Mouse (Mus musculus): ENCODE results near the gene Gm29609. TPM values are rescaled to one million over a fixed set of nuclear protein-coding genes. Genes with fewer than 3 reads are reported as not detected.

Gm29609 gene
- polyA plus RNA-seq, 1 experiment from 2014 or later = 0.63 TPM

DNA sequence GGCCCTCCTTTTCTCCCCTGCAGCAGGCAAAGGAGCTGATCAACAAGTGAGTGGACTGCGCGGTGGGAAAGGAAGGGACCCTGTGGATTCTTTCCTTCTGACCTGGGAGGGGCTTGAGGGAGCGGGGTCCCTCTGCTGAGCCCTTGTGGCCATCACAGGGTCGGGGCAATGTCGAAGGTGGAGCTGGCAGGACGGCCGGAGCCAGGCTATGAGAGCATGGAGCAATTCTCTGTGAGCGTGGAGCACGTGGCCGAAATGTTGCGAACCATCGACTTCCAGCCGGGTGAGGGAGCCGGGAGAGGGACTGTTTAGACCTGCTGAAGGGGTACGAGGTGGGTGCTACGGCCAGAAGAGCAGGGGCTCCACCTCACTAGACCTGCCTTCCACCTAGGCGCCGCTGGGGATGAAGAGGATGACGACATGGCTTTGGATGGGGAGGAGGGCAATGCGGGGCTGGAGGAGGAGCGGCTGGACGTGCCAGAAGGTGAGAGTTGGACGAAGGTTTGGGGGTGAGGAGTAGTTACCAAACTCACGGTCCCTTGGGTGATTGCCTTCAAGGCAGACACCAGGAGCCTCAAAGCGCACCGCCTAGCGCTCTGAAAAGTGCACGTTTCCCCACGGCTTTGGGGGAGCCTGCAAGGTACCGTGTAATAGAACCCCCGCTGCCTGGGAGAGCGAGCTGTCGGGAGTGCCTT lies 42.8 kb downstream of the Gm29609 start:
- H3K4me3 ChIP-seq (ENCODE audit: low read length) = no peak overlapping the region
- peaks cover 17% of the 10 kb centered on the region for H3K4me1 ChIP-seq (ENCODE audit: control insufficient read depth, insufficient read depth, low read length)
- 2% methylated on average over 33 of the region's 33 CpGs for WGBS
- peaks cover 6% of the 10 kb centered on the region for H3K36me3 ChIP-seq (ENCODE audit: control insufficient read depth, insufficient read depth)
- no peak overlapping the region for H3K27ac ChIP-seq (ENCODE audit: low read length)
- no peak overlapping the region for H3K9ac ChIP-seq (ENCODE audit: low read length)
- no peaks in the 10 kb centered on the region for H3K9me3 ChIP-seq (replicated peaks; ENCODE audit: control insufficient read depth, low read length)
- no peak for ATAC-seq (replicated peaks; ENCODE audit: extremely low read depth, insufficient read depth, low FRiP score)
- peaks cover 48% of the 10 kb centered on the region for H3K27me3 ChIP-seq (ENCODE audit: control insufficient read depth, insufficient read depth, low read length)
- no peak overlapping the region for H3K4me2 ChIP-seq (ENCODE audit: low read depth, low read length)

DNA sequence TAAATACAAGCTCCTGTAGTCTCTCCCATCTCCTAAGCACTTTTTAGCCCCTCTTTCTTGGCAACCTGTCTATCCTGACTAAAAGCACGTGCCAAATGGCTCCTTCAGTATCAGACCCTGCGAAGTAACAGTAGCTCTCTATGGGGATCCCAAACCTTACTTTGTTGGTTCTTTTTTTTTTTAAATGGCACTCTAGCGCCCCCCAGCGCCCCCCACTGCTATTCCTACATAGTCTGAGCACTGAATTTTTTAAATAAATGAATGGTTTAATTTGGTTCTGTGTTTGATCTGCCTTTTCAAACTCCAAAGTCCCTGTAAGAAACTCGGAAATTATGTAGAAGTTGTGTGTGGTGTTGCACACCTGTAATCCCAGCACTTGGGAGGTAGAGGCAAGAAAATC lies 53.7 kb downstream of the Gm29609 start:
- no peak overlapping the region for H3K27ac ChIP-seq (ENCODE audit: low read length)
- H3K36me3 ChIP-seq (ENCODE audit: control insufficient read depth, insufficient read depth) = no peaks in the 10 kb centered on the region
- no peak overlapping the region for H3K4me3 ChIP-seq (ENCODE audit: low read length)
- no peak overlapping the region for H3K4me2 ChIP-seq (ENCODE audit: low read depth, low read length)
- no peak for ATAC-seq (replicated peaks; ENCODE audit: extremely low read depth, insufficient read depth, low FRiP score)
- H3K4me1 ChIP-seq (ENCODE audit: control insufficient read depth, insufficient read depth, low read length) = no peaks in the 10 kb centered on the region
- H3K9ac ChIP-seq (ENCODE audit: low read length) = no peak overlapping the region
- no peaks in the 10 kb centered on the region for H3K9me3 ChIP-seq (replicated peaks; ENCODE audit: control insufficient read depth, low read length)
- WGBS = 40% methylated on average over 5 of the region's 5 CpGs
- H3K27me3 ChIP-seq (ENCODE audit: control insufficient read depth, insufficient read depth, low read length) = no peaks in the 10 kb centered on the region

DNA sequence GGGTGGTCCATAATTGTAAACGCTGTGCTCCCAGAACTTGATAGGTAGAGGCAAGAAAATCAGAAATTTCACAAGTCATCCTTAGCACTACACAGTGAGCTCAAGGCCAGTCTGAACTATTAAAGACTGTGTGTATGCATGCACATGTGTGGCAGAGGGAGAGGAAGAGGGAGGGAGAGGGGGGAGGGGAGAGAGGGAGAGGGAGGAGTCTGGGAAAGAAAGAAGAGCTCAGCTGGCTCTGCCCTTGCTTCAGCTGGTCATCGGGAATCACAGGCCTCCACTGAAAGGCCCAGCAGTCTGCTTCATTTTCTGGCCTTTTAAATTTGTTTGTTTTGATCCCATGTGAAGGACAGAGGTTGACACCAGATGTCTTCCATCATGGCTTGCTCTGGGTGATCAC lies 56.2 kb downstream of the Gm29609 start:
- no peaks in the 10 kb centered on the region for H3K36me3 ChIP-seq (ENCODE audit: control insufficient read depth, insufficient read depth)
- WGBS = 46% methylated on average over 2 of the region's 2 CpGs
- no peak overlapping the region for H3K9ac ChIP-seq (ENCODE audit: low read length)
- no peaks in the 10 kb centered on the region for H3K4me1 ChIP-seq (ENCODE audit: control insufficient read depth, insufficient read depth, low read length)
- H3K4me3 ChIP-seq (ENCODE audit: low read length) = no peak overlapping the region
- no peaks in the 10 kb centered on the region for H3K9me3 ChIP-seq (replicated peaks; ENCODE audit: control insufficient read depth, low read length)
- no peaks in the 10 kb centered on the region for H3K27me3 ChIP-seq (ENCODE audit: control insufficient read depth, insufficient read depth, low read length)
- H3K4me2 ChIP-seq (ENCODE audit: low read depth, low read length) = no peak overlapping the region
- no peak for ATAC-seq (replicated peaks; ENCODE audit: extremely low read depth, insufficient read depth, low FRiP score)
- H3K27ac ChIP-seq (ENCODE audit: low read length) = no peak overlapping the region

DNA sequence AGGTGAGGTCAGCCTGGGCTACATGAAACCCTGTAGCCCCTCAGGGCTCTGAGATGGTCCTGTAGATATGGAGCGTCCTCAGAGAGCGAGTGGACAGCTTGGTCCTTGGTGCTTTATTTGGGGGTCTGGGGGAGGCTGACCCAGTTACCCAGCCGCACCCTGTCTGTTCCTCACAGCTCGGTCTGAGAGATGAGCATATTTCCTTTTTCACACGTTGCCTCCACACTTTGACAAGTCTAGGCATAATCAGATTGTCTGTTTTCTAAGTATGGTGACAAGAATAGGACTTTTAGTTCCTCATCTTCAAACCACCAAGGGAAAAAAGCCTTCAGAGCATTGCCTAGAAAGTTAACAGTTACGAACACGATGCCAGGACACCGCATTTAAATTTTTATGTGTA lies 58.6 kb downstream of the Gm29609 start:
- peaks cover 2% of the 10 kb centered on the region; the same call in 1 of the 2 replicates for H3K4me1 ChIP-seq (ENCODE audit: control insufficient read depth, insufficient read depth, low read length)
- no peak overlapping the region for H3K4me3 ChIP-seq (ENCODE audit: low read length)
- H3K27me3 ChIP-seq (ENCODE audit: control insufficient read depth, insufficient read depth, low read length) = no peaks in the 10 kb centered on the region
- H3K27ac ChIP-seq (ENCODE audit: low read length) = no peak overlapping the region
- no peaks in the 10 kb centered on the region for H3K36me3 ChIP-seq (ENCODE audit: control insufficient read depth, insufficient read depth)
- H3K9me3 ChIP-seq (replicated peaks; ENCODE audit: control insufficient read depth, low read length) = no peaks in the 10 kb centered on the region
- no peak for ATAC-seq (replicated peaks; ENCODE audit: extremely low read depth, insufficient read depth, low FRiP score)
- H3K4me2 ChIP-seq (ENCODE audit: low read depth, low read length) = no peak overlapping the region
- 68% methylated on average over 8 of the region's 8 CpGs for WGBS
- no peak overlapping the region for H3K9ac ChIP-seq (ENCODE audit: low read length)

DNA sequence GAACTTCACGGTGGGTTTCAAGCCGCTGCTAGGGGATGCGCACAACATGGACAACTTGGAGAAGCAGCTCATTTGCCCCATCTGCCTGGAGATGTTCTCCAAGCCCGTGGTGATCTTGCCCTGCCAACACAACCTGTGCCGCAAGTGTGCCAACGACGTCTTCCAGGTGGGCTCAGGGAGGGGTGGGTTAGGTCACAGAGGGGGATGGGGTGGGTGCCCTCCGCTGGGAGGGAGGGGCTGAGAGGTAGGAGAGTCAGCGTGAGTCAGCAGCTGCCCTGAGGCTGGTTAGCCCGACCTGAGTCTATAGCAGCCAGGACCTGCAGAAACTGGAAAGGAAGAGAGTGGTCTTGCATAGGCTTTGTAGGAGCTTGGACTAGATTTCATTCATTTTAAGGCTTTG lies 62.8 kb downstream of the Gm29609 start:
- H3K4me2 ChIP-seq (ENCODE audit: low read depth, low read length) = peak overlapping the region; percentile 55
- H3K9me3 ChIP-seq (replicated peaks; ENCODE audit: control insufficient read depth, low read length) = peaks cover 3% of the 10 kb centered on the region; the same call in 1 of the 2 replicates
- no peaks in the 10 kb centered on the region for H3K36me3 ChIP-seq (ENCODE audit: control insufficient read depth, insufficient read depth)
- peak overlapping the region; percentile 48 for H3K27ac ChIP-seq (ENCODE audit: low read length)
- WGBS = 18% methylated on average over 10 of the region's 10 CpGs
- H3K4me3 ChIP-seq (ENCODE audit: low read length) = peak overlapping the region; percentile 30
- H3K4me1 ChIP-seq (ENCODE audit: control insufficient read depth, insufficient read depth, low read length) = peaks cover 2% of the 10 kb centered on the region; the same call in 1 of the 2 replicates
- no peaks in the 10 kb centered on the region for H3K27me3 ChIP-seq (ENCODE audit: control insufficient read depth, insufficient read depth, low read length)
- ATAC-seq (replicated peaks; ENCODE audit: extremely low read depth, insufficient read depth, low FRiP score) = no peak
- H3K9ac ChIP-seq (ENCODE audit: low read length) = peak overlapping the region; percentile 18; the same call in 1 of the 2 replicates

DNA sequence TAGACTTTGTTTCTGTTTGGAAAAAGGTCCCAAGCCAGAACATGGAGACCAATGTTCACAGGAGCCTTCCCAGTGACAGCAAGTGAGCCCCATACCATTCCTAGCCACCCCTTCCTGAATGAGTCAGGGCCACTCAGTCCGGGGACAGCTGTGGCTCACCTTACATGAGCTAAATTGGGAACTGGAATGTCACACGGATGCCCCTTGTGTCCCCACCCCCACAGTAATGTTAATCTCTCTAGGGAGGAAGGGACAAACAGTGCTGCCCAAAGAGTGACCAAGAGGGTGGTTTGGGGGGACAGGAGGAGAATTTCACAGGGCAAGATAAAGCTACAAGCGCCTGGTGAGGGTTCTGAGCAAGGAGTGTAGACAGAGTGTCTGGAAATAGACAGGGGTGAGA lies 63.4 kb downstream of the Gm29609 start, which contains the start of gene Trim54:
Gene Trim54, plus strand, starts transcription at position 359 of the 400 bp plus-strand sequence.
- Histone ChIP-seq H3K9ac (ENCODE audit: low read length) (peak within 1 kb of the TSS; percentile 18; the same call in 1 of the 2 replicates), H3K4me1 (ENCODE audit: control insufficient read depth, insufficient read depth, low read length) (peaks cover 2% of the 10 kb centered on the region; the same call in 1 of the 2 replicates), H3K4me2 (ENCODE audit: low read depth, low read length) (peak within 1 kb of the TSS; percentile 55), H3K4me3 (ENCODE audit: low read length) (peak within 1 kb of the TSS; percentile 30), H3K9me3 (replicated peaks; ENCODE audit: control insufficient read depth, low read length) (peaks cover 3% of the 10 kb centered on the region; the same call in 1 of the 2 replicates), H3K36me3 (ENCODE audit: control insufficient read depth, insufficient read depth) (no peaks in the 10 kb centered on the region), H3K27ac (ENCODE audit: low read length) (peak within 1 kb of the TSS; percentile 48), H3K27me3 (ENCODE audit: control insufficient read depth, insufficient read depth, low read length) (no peaks in the 10 kb centered on the region)
- WGBS = 16% methylated on average over 3 of the region's 3 CpGs
- ATAC-seq (replicated peaks; ENCODE audit: extremely low read depth, insufficient read depth, low FRiP score) = peak; percentile 80

DNA sequence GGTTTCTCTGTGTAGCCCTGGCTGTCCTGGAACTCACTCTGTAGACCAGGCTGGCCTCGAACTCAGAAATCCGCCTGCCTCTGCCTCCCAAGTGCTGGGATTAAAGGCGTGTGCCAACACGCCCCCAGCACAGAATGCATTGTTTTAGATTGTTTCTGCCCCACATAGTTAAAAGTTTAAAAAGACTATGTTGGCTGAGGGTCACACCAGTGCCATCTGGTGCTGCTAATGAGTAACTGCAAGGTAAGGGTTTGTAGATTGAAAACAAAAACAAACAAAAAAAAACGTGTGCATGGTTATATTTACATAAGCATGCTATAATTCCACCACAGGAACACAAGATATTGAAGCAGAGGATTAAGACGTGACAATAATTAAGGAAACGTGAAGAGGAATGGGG lies 68.9 kb downstream of the Gm29609 start:
- no peaks in the 10 kb centered on the region for H3K4me1 ChIP-seq (ENCODE audit: control insufficient read depth, insufficient read depth, low read length)
- ATAC-seq (replicated peaks; ENCODE audit: extremely low read depth, insufficient read depth, low FRiP score) = no peak
- no peaks in the 10 kb centered on the region for H3K27me3 ChIP-seq (ENCODE audit: control insufficient read depth, insufficient read depth, low read length)
- H3K36me3 ChIP-seq (ENCODE audit: control insufficient read depth, insufficient read depth) = no peaks in the 10 kb centered on the region
- no peak overlapping the region for H3K27ac ChIP-seq (ENCODE audit: low read length)
- no peak overlapping the region for H3K4me3 ChIP-seq (ENCODE audit: low read length)
- 21% methylated on average over 7 of the region's 7 CpGs for WGBS
- no peak overlapping the region for H3K9ac ChIP-seq (ENCODE audit: low read length)
- no peak overlapping the region for H3K4me2 ChIP-seq (ENCODE audit: low read depth, low read length)
- H3K9me3 ChIP-seq (replicated peaks; ENCODE audit: control insufficient read depth, low read length) = peaks cover 3% of the 10 kb centered on the region; the same call in 1 of the 2 replicates

DNA sequence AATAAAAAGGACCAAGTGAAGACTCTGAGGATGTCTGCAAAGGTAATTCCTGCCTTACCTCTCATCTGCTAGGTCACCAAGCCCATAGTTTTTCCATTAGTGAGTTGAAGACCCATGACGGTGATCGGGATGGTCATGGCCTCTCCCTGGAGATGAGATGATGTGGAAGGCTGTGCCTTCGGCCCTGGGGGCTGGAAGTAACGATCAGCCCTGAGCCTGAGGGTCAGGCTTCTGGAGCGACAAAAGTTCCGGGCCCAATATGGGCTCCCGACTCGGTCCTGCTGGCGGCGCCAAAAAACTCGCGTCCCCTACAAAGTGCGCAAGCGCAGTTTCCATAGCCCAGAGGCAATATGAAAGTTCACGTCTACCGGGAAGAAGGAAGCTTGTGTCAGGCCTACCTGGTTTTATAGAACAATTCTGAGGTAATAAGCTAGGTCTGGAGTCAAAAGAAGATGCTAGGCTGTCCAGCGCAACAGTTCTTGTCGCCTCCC lies 71.7 kb downstream of the Gm29609 start, which contains the start of gene Slc30a3:
Gene Slc30a3, minus strand, starts transcription at position 238 of the 491 bp plus-strand sequence.
- H3K9me3 ChIP-seq (replicated peaks; ENCODE audit: control insufficient read depth, low read length) = no peaks in the 10 kb centered on the region
- no peak for ATAC-seq (replicated peaks; ENCODE audit: extremely low read depth, insufficient read depth, low FRiP score)
- no peak within 1 kb of the TSS for H3K9ac ChIP-seq (ENCODE audit: low read length)
- 0 out of 2 replicates have a peak, but pooled peaks cover 2% of the 10 kb centered on the region for H3K27me3 ChIP-seq (ENCODE audit: control insufficient read depth, insufficient read depth, low read length)
- no peak within 1 kb of the TSS for H3K4me3 ChIP-seq (ENCODE audit: low read length)
- H3K4me2 ChIP-seq (ENCODE audit: low read depth, low read length) = no peak within 1 kb of the TSS
- WGBS = 86% methylated on average over 18 of the region's 18 CpGs
- no peak within 1 kb of the TSS for H3K27ac ChIP-seq (ENCODE audit: low read length)
- no peaks in the 10 kb centered on the region for H3K36me3 ChIP-seq (ENCODE audit: control insufficient read depth, insufficient read depth)
- no peaks in the 10 kb centered on the region for H3K4me1 ChIP-seq (ENCODE audit: control insufficient read depth, insufficient read depth, low read length)

DNA sequence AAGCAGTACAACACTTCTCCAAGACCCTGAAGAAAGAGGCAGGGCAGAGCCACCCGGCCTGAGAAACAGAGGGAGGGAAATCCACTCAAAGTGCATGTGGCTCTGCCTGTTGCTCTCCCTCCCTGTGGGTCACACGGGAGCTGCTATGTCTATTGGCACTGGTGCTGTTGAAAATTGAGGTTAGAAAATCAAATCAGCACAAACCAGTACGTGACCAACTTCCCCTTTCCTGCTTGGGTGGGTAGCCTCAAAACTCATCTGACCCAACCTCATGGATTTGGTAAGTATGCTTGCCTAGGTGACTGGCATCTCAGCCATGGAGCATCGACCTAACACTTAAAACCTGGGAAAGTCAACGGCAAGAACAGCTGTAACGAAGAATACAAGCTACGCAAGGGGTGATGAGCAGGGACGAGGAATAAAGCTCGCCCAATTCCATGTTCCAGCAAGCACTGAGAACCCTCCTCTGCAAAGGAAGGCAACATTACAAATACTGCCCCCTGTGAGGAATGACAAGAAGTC lies 73.8 kb downstream of the Gm29609 start, which contains the start of gene Dnajc5g:
Gene Dnajc5g, plus strand, starts transcription at position 472 of the 522 bp plus-strand sequence.
- H3K9me3 ChIP-seq (replicated peaks; ENCODE audit: control insufficient read depth, low read length) = no peaks in the 10 kb centered on the region
- no peak within 1 kb of the TSS for H3K9ac ChIP-seq (ENCODE audit: low read length)
- no peak within 1 kb of the TSS for H3K4me3 ChIP-seq (ENCODE audit: low read length)
- no peak within 1 kb of the TSS for H3K4me2 ChIP-seq (ENCODE audit: low read depth, low read length)
- ATAC-seq (replicated peaks; ENCODE audit: extremely low read depth, insufficient read depth, low FRiP score) = no peak
- no peaks in the 10 kb centered on the region for H3K36me3 ChIP-seq (ENCODE audit: control insufficient read depth, insufficient read depth)
- no peak within 1 kb of the TSS for H3K27ac ChIP-seq (ENCODE audit: low read length)
- 0 out of 2 replicates have a peak, but pooled peaks cover 2% of the 10 kb centered on the region for H3K27me3 ChIP-seq (ENCODE audit: control insufficient read depth, insufficient read depth, low read length)
- no peaks in the 10 kb centered on the region for H3K4me1 ChIP-seq (ENCODE audit: control insufficient read depth, insufficient read depth, low read length)
- 73% methylated on average over 9 of the region's 9 CpGs for WGBS
